Mouse (Mus musculus) stomach, postnatal 0 days (tissue): ENCODE measurements at regions not wholly inside any gene's neighbourhood (a gene's known extent, or its start where the extent isn't known, plus 50 kb on each side); places are given as distances from the start of the nearest gene placed in this dataset.

Experiments used
- ATAC-seq: fragments of 200-750 bp; cut with Nextera tagmentation; 2 replicates; pipeline ENCODE4 v1.8.0; 2017; ENCODE audit not compliant: low FRiP score, low TSS enrichment
- DNase-seq: peaks from one replicate; pipeline ENCODE4 v3.0.0-alpha.2; 2016; ENCODE audit warnings: low spot score
- H3K27ac ChIP-seq: fragments of 300-500 bp; sonication (generic); replicated peaks from 2 replicates; pipeline ENCODE4 v1.5.1; 2014; ENCODE audit warnings: mild to moderate bottlenecking, control low read depth
- H3K27me3 ChIP-seq: fragments of 300-500 bp; sonication (generic); 2 replicates; pipeline ENCODE4 v1.6.1; 2014; ENCODE audit warnings: low read length; ENCODE audit not compliant: control insufficient read depth, insufficient read depth
- H3K36me3 ChIP-seq: fragments of 300-500 bp; sonication (generic); 2 replicates; pipeline ENCODE4 v1.6.1; 2014; ENCODE audit warnings: low read length, mixed read lengths; ENCODE audit not compliant: control insufficient read depth, insufficient read depth
- H3K4me1 ChIP-seq: fragments of 300-500 bp; sonication (generic); replicated peaks from 2 replicates; pipeline ENCODE4 v1.6.1; 2014; ENCODE audit warnings: antibody characterized with exemption; ENCODE audit not compliant: control insufficient read depth, insufficient read depth
- H3K4me2 ChIP-seq: fragments of 300-500 bp; sonication (generic); replicated peaks from 2 replicates; pipeline ENCODE4 v1.6.1; 2014; ENCODE audit warnings: low read depth, mild to moderate bottlenecking, control low read depth, moderate library complexity
- H3K4me3 ChIP-seq: fragments of 300-500 bp; sonication (generic); 2 replicates; pipeline ENCODE4 v1.5.1; 2014; ENCODE audit warnings: low read depth, low read length, control low read depth
- H3K9ac ChIP-seq: fragments of 300-500 bp; sonication (generic); 2 replicates; pipeline ENCODE4 v1.6.1; 2014; ENCODE audit warnings: mild to moderate bottlenecking, low read length, control low read depth, mixed read lengths
- H3K9me3 ChIP-seq: fragments of 300-500 bp; sonication (generic); 2 replicates; pipeline ENCODE4 v1.6.1; 2016; ENCODE audit warnings: low read length; ENCODE audit not compliant: control insufficient read depth
- CTCF ChIP-seq: IDR thresholded peaks from 2 replicates; pipeline ENCODE4 v1.5.1; 2016; ENCODE audit warnings: antibody characterized with exemption, low read depth, mild to moderate bottlenecking, moderate library complexity
- EP300 ChIP-seq: optimal IDR thresholded peaks from 2 replicates; pipeline ENCODE3; 2016; ENCODE audit warnings: antibody characterized with exemption
- WGBS: fragments of 180-500 bp; shearing (Covaris S2); extraction: QIAGEN DNeasy Blood & Tissue Kit; methylation state at CpG from one replicate; pipeline ENCODE4 v1.1.7; 2014; 5-methylcytosine and 5-hydroxymethylcytosine counted together

- no peak for DNase-seq
- H3K4me3 ChIP-seq, result no peak overlapping the region
- no peak overlapping the region for H3K9ac ChIP-seq
- no peak for TF ChIP-seq EP300
- TF ChIP-seq CTCF, result no peak
- ATAC-seq, result no peak
- no peak overlapping the region for H3K4me2 ChIP-seq
- no peaks in the 10 kb centered on the region for H3K4me1 ChIP-seq
- H3K36me3 ChIP-seq, result no peaks in the 10 kb centered on the region
- no peaks in the 10 kb centered on the region for H3K27me3 ChIP-seq
- no peak overlapping the region for H3K27ac ChIP-seq
- WGBS, result 79% methylated on average over 2 of the region's 2 CpGs
- no peaks in the 10 kb centered on the region for H3K9me3 ChIP-seq
Measured at GRCm38 (mm10) chr17:10056096-10056495, 263.6 kb downstream of the Qk start.

GRCm38 (mm10) chr17:10054375-10054774 lies 265.3 kb downstream of the Qk start:
- 74% methylated on average over 5 of the region's 5 CpGs for WGBS
- DNase-seq (no peak), ATAC-seq (no peak)
- Histone ChIP-seq H3K36me3 (no peaks in the 10 kb centered on the region), H3K9me3 (no peaks in the 10 kb centered on the region), H3K27me3 (no peaks in the 10 kb centered on the region), H3K4me2 (no peak overlapping the region), H3K27ac (no peak overlapping the region), H3K4me1 (no peaks in the 10 kb centered on the region), H3K4me3 (no peak overlapping the region), H3K9ac (no peak overlapping the region)
- no peak for TF ChIP-seq CTCF
- no peak for TF ChIP-seq EP300

- Histone ChIP-seq H3K36me3 (no peaks in the 10 kb centered on the region), H3K9ac (no peak overlapping the region), H3K27me3 (no peaks in the 10 kb centered on the region), H3K4me3 (no peak overlapping the region), H3K27ac (no peak overlapping the region), H3K4me1 (no peaks in the 10 kb centered on the region), H3K9me3 (no peaks in the 10 kb centered on the region), H3K4me2 (no peak overlapping the region)
- ATAC-seq, result no peak
- WGBS, result 60% methylated on average over 5 of the region's 5 CpGs
- no peak for TF ChIP-seq CTCF
- TF ChIP-seq EP300, result no peak
- no peak for DNase-seq
Measured at GRCm38 (mm10) chr17:10044336-10044735, 275.3 kb downstream of the Qk start.

GRCm38 (mm10) chr17:10042042-10042652 lies 277.5 kb downstream of the Qk start:
- no peaks in the 10 kb centered on the region for H3K9me3 ChIP-seq
- ATAC-seq (no peak), DNase-seq (no peak)
- no peak overlapping the region for H3K27ac ChIP-seq
- H3K36me3 ChIP-seq, result no peaks in the 10 kb centered on the region
- H3K4me1 ChIP-seq, result no peaks in the 10 kb centered on the region
- H3K9ac ChIP-seq, result no peak overlapping the region
- WGBS, result 83% methylated on average over 5 of the region's 5 CpGs
- no peak for TF ChIP-seq EP300
- no peak for TF ChIP-seq CTCF
- H3K4me3 ChIP-seq, result no peak overlapping the region
- no peak overlapping the region for H3K4me2 ChIP-seq
- H3K27me3 ChIP-seq, result no peaks in the 10 kb centered on the region

- no peak overlapping the region for H3K9ac ChIP-seq
- DNase-seq, result no peak
- H3K27me3 ChIP-seq, result no peaks in the 10 kb centered on the region
- H3K27ac ChIP-seq, result no peak overlapping the region
- H3K4me3 ChIP-seq, result no peak overlapping the region
- no peak for TF ChIP-seq CTCF
- no peak for TF ChIP-seq EP300
- no peaks in the 10 kb centered on the region for H3K4me1 ChIP-seq
- no peak overlapping the region for H3K4me2 ChIP-seq
- WGBS, result 42% methylated on average over 4 of the region's 4 CpGs
- ATAC-seq, result no peak; the same call in 1 of the 2 replicates
- no peaks in the 10 kb centered on the region for H3K9me3 ChIP-seq
- H3K36me3 ChIP-seq, result no peaks in the 10 kb centered on the region
Measured at GRCm38 (mm10) chr17:10040951-10041359, 278.7 kb downstream of the Qk start.

- Histone ChIP-seq H3K4me2 (no peak overlapping the region), H3K9ac (no peak overlapping the region), H3K4me1 (no peaks in the 10 kb centered on the region), H3K27ac (no peak overlapping the region), H3K36me3 (no peaks in the 10 kb centered on the region), H3K4me3 (no peak overlapping the region), H3K27me3 (no peaks in the 10 kb centered on the region), H3K9me3 (no peaks in the 10 kb centered on the region)
- DNase-seq (no peak), ATAC-seq (no peak)
- WGBS, result 60% methylated on average over 4 of the region's 4 CpGs
- TF ChIP-seq EP300, result no peak
- TF ChIP-seq CTCF, result no peak
Measured at GRCm38 (mm10) chr17:10040375-10040774, 279.3 kb downstream of the Qk start.
